Comparison of ENCODE assay signal across 20 mouse cellular contexts in genomic region chr4:101321731-101322130, GRCm38 (mm10). TPM values are rescaled to one million over a fixed set of nuclear protein-coding genes. Genes with fewer than 3 reads are reported as not detected.
DNase-seq lines count a peak whose midpoint lies in the region; ATAC-seq and TF ChIP-seq lines count a peak whose summit lies in the region.
"Had no signal": no experiment of that assay in that cellular context is flagged by ENCODE, and none has a peak within 500 bp of the region (broad histone marks: within the 10 kb centered on the region; RNA-seq: fewer than 3 reads in every experiment).

No protein-coding gene starts in this region.

- peak; percentile 31 for DNase-seq in 416B (ENCODE audit: low read depth)
- no peak for DNase-seq in cerebellum, adult 9-10 months
- DNase-seq in gastrocnemius, adult 2 months: no peak
- DNase-seq: adrenal gland, adult 2 months; adrenal gland, adult 8-10 months; adrenal gland, postnatal 10 days; adrenal gland, postnatal 14 days; adrenal gland, postnatal 25 days; adrenal gland, postnatal 36 days; B cell, adult 2 months; cerebellum, adult 11 months; cerebellum, adult 11-12 months; cerebellum, adult 18-20 months; cerebellum, adult 2 months; cerebellum, adult 8-10 months had no signal

- no peak for TF ChIP-seq CTCF in gastrocnemius, adult 2 months (IDR thresholded peaks at IDR 0.05)

- peak; percentile 52 for ATAC-seq in granulocyte monocyte progenitor cell, adult 5-6 weeks (replicated peaks; ENCODE audit: poor library complexity, severe bottlenecking)
- peak; percentile 52 for ATAC-seq in megakaryocyte progenitor cell, adult 5-6 weeks (replicated peaks; ENCODE audit: poor library complexity)
- ATAC-seq in activated CD4-positive, CD25-positive, alpha-beta regulatory T cell, adult 4 months: no peak
- ATAC-seq: CD4-positive, CD25-positive, alpha-beta regulatory T cell, adult 4 months; Patski had no signal

- no peak overlapping the region for H3K4me3 ChIP-seq in gastrocnemius, adult 2 months

- intact Hi-C loops in gastrocnemius, adult 2 months (cut with DNase I): loop anchor here (2.0 kb wide), 1 partner anchor 151 kb away; no protein-coding TSS in a partner anchor

- no peak overlapping the region for H3K27ac ChIP-seq in gastrocnemius, adult 2 months

RNA-seq across cellular contexts. Expression of gene Jak1, which starts 56.6 kb away (rescaled TPM):
- total RNA-seq in granulocyte monocyte progenitor cell, adult 5-6 weeks (2014; fragmentation: Nextera tagmentation): 46.7 and 47.4 TPM in 2 replicates
- 52.4 and 57.7 TPM in 2 replicates for total RNA-seq in granulocyte monocyte progenitor cell, adult 5-6 weeks (2017)
- 60.2 and 69.1 TPM in 2 replicates for total RNA-seq in megakaryocyte progenitor cell, adult 5-6 weeks (2015)
- 56.6 and 62.6 TPM in 2 replicates for total RNA-seq in megakaryocyte progenitor cell, adult 5-6 weeks (2017)
- 100 to 1,000 TPM in 1 of 2 experiments, 10 to 100 TPM in 1; 89.9 to 134 TPM for total RNA-seq in gastrocnemius, adult 2 months (2021)
- 100 to 1,000 TPM; 332 to 339 TPM for polyA plus RNA-seq in activated CD4-positive, CD25-positive, alpha-beta regulatory T cell, adult 4 months (2017; shearing (Covaris generic))
